23 mouse cellular contexts compared by ENCODE assay signal in genomic region chr13:41541139-41541538, GRCm38 (mm10). TPM values are rescaled to one million over a fixed set of nuclear protein-coding genes. Genes with fewer than 3 reads are reported as not detected.
DNase-seq lines count a peak whose midpoint lies in the region.
"Had no signal": no experiment of that assay in that cellular context is flagged by ENCODE, and none has a peak within 500 bp of the region (broad histone marks: within the 10 kb centered on the region; RNA-seq: fewer than 3 reads in every experiment).

No protein-coding gene starts in this region.

- peak; percentile 46 for DNase-seq in gastrocnemius, adult 18-20 months (ENCODE audit: low spot score)
- no peak for DNase-seq in gastrocnemius, postnatal 10 days
- peak; percentile 72 for DNase-seq in heart, embryonic 10.5 days (ENCODE audit: low spot score)
- no peak for DNase-seq in heart, adult 9 months (ENCODE audit: low spot score in 2 of 2)
- DNase-seq in heart, postnatal 10 days = peak; percentile 11 to 13
- no peak for DNase-seq in heart, postnatal 36 days
- DNase-seq in T-cell, adult 2 months (ENCODE audit: low spot score) = no peak
- DNase-seq in spleen, postnatal 10 days (ENCODE audit: low spot score in 2 of 2) = no peak
- DNase-seq: adrenal gland, postnatal 10 days; adrenal gland, postnatal 36 days; cerebellum, adult 11 months; cerebellum, adult 2 months; cerebellum, adult 9-11 months; cerebellum, postnatal 36 days; embryo, embryonic 11 days; kidney, adult 18-20 months; kidney, adult 9 months had no signal

- H3K27ac ChIP-seq in heart, embryonic 10.5 days = no peak overlapping the region
- H3K27ac ChIP-seq: embryonic facial prominence, embryonic 10.5 days; embryonic facial prominence, embryonic 13.5 days; forebrain, embryonic 13.5 days; hindbrain, embryonic 14.5 days; hindbrain, postnatal 0 days had no signal

- H3K27me3 ChIP-seq in heart, embryonic 10.5 days (ENCODE audit: insufficient read depth, poor library complexity, severe bottlenecking) = no peaks in the 10 kb centered on the region
- H3K27me3 ChIP-seq: embryonic facial prominence, embryonic 13.5 days; forebrain, embryonic 13.5 days had no signal

- intact Hi-C loops in heart, postnatal 10 days (cut with DNase I) = no loop called here
- intact Hi-C loops in heart, postnatal 36 days (cut with DNase I) = no loop called here

- no peak overlapping the region for H3K4me3 ChIP-seq in heart, embryonic 10.5 days
- H3K4me3 ChIP-seq: embryonic facial prominence, embryonic 10.5 days; embryonic facial prominence, embryonic 13.5 days; erythroblast, embryonic 14.5 days; forebrain, embryonic 13.5 days had no signal

- H3K9me3 ChIP-seq in heart, embryonic 10.5 days = no peaks in the 10 kb centered on the region
- H3K9me3 ChIP-seq: embryonic facial prominence, embryonic 10.5 days; embryonic facial prominence, embryonic 13.5 days; forebrain, embryonic 13.5 days had no signal

- no peaks in the 10 kb centered on the region for H3K36me3 ChIP-seq in heart, embryonic 10.5 days
- H3K36me3 ChIP-seq: embryonic facial prominence, embryonic 10.5 days; embryonic facial prominence, embryonic 13.5 days had no signal

- H3K4me1 ChIP-seq in heart, embryonic 10.5 days = peaks cover 7% of the 10 kb centered on the region; the same call in 1 of the 2 replicates
- H3K4me1 ChIP-seq: embryonic facial prominence, embryonic 13.5 days; forebrain, embryonic 13.5 days had no signal

- WGBS in heart, embryonic 10.5 days = 46% methylated on average over 3 of the region's 3 CpGs

RNA-seq across cellular contexts. Expression of gene Nedd9, which starts 54.0 kb away (rescaled TPM):
- total RNA-seq in gastrocnemius, adult 18-20 months (2021) = 10 to 100 TPM in 1 of 2 experiments, 1 to 10 TPM in 1; 4.5 to 11.9 TPM
- 10 to 100 TPM; 15.1 to 17.4 TPM for total RNA-seq in gastrocnemius, postnatal 10 days (2021)
- polyA plus RNA-seq in heart, embryonic 10.5 days (2016; fragmentation: Nextera tagmentation; extraction: Ambion mirVana) = 14.7 and 15.8 TPM in 2 replicates
- total RNA-seq in heart, postnatal 10 days (2021) = 10 to 100 TPM; 38.5 to 40.9 TPM
- 10 to 100 TPM; 21.3 to 28.0 TPM for total RNA-seq in heart, postnatal 36 days (2021)
- polyA plus RNA-seq: erythroblast, embryonic 14.5 days had no signal

Comparison
In these comparisons a context has a peak if more than half of its experiments do, and no peak if none do; other contexts are left out.
1. DNase-seq: peak in gastrocnemius, adult 18-20 months (single experiment), heart, embryonic 10.5 days (single experiment) and heart, postnatal 10 days (2 of 2); none in gastrocnemius, postnatal 10 days (single experiment), heart, adult 9 months (0 of 2), heart, postnatal 36 days (0 of 2), T-cell, adult 2 months (single experiment) and spleen, postnatal 10 days (0 of 2).